Mouse (Mus musculus): ENCODE results near the gene Klkb1. TPM values are rescaled to one million over a fixed set of nuclear protein-coding genes. Genes with fewer than 3 reads are reported as not detected.
A peak's percentile ranks its signal among the peaks of the same experiment; 100 is the strongest.

Klkb1 gene
- total RNA-seq, 2 experiments from 2014 or later = not detected

- no peak for DNase-seq (ENCODE audit: low spot score in 2 of 2)
Measured at GRCm38 (mm10) chr8:45277453-45277852, 17.2 kb downstream of the Klkb1 start.

GRCm38 (mm10) chr8:45274317-45274716, 20.3 kb downstream of the Klkb1 start:
- DNase-seq (ENCODE audit: low spot score in 2 of 2) = no peak
- intact Hi-C loops (cut with DNase I) = no loop called here

More at GRCm38 (mm10) chr8:45277453-45277852, 17.2 kb downstream of the Klkb1 start:
- intact Hi-C loops (cut with DNase I) = no loop called here

- intact Hi-C loops (cut with DNase I) = no loop called here
- DNase-seq (ENCODE audit: low spot score in 2 of 2) = no peak
Measured at GRCm38 (mm10) chr8:45269056-45269455, 25.6 kb downstream of the Klkb1 start.

GRCm38 (mm10) chr8:45268485-45268884, 26.2 kb downstream of the Klkb1 start:
- intact Hi-C loops (cut with DNase I) = no loop called here
- no peak for DNase-seq (ENCODE audit: low spot score in 2 of 2)

- intact Hi-C loops (cut with DNase I) = no loop called here
- no peak for DNase-seq (ENCODE audit: low spot score in 2 of 2)
Measured at GRCm38 (mm10) chr8:45267611-45268391, 26.9 kb downstream of the Klkb1 start.

GRCm38 (mm10) chr8:45266993-45267392, 27.7 kb downstream of the Klkb1 start:
- no peak for DNase-seq (ENCODE audit: low spot score in 2 of 2)
- intact Hi-C loops (cut with DNase I) = no loop called here

GRCm38 (mm10) chr8:45264918-45265317, 29.7 kb downstream of the Klkb1 start:
- no peak for DNase-seq (ENCODE audit: low spot score in 2 of 2)
- intact Hi-C loops (cut with DNase I) = no loop called here

- DNase-seq (ENCODE audit: low spot score in 2 of 2) = no peak
- intact Hi-C loops (cut with DNase I) = no loop called here
Measured at GRCm38 (mm10) chr8:45262851-45263250, 31.8 kb downstream of the Klkb1 start.

GRCm38 (mm10) chr8:45261920-45262319, 32.7 kb downstream of the Klkb1 start, which contains the start of gene F11:
Gene F11, minus strand, starts transcription at chr8:45262031.
- intact Hi-C loops (cut with DNase I) = no loop called here

GRCm38 (mm10) chr8:45258421-45258820, 36.2 kb downstream of the Klkb1 start:
- intact Hi-C loops (cut with DNase I) = no loop called here
- DNase-seq (ENCODE audit: low spot score in 2 of 2) = no peak

More at GRCm38 (mm10) chr8:45261920-45262319, 32.7 kb downstream of the Klkb1 start, which contains the start of gene F11:
- no peak for DNase-seq (ENCODE audit: low spot score in 2 of 2)

- DNase-seq (ENCODE audit: low spot score in 2 of 2) = no peak
- intact Hi-C loops (cut with DNase I) = no loop called here
Measured at GRCm38 (mm10) chr8:45255040-45255439, 39.6 kb downstream of the Klkb1 start.

GRCm38 (mm10) chr8:45254194-45254842, 40.3 kb downstream of the Klkb1 start:
- intact Hi-C loops (cut with DNase I) = no loop called here
- DNase-seq (ENCODE audit: low spot score in 2 of 2) = no peak

GRCm38 (mm10) chr8:45253586-45253985, 41.1 kb downstream of the Klkb1 start:
- intact Hi-C loops (cut with DNase I) = no loop called here
- DNase-seq (ENCODE audit: low spot score in 2 of 2) = no peak

- no peak for DNase-seq (ENCODE audit: low spot score in 2 of 2)
Measured at GRCm38 (mm10) chr8:45253111-45253510, 41.5 kb downstream of the Klkb1 start.

GRCm38 (mm10) chr8:45246307-45246706, 48.4 kb downstream of the Klkb1 start:
- DNase-seq (ENCODE audit: low spot score in 2 of 2) = no peak
- intact Hi-C loops (cut with DNase I) = no loop called here

More at GRCm38 (mm10) chr8:45253111-45253510, 41.5 kb downstream of the Klkb1 start:
- intact Hi-C loops (cut with DNase I) = no loop called here

- no peak for DNase-seq (ENCODE audit: low spot score in 2 of 2)
- intact Hi-C loops (cut with DNase I) = loop anchor here (5.0 kb wide), 1 partner anchor 302 kb away; the partner anchor contains the start of gene Fat1
Measured at GRCm38 (mm10) chr8:45239363-45239762, 55.3 kb downstream of the Klkb1 start.

GRCm38 (mm10) chr8:45238282-45238681, 56.4 kb downstream of the Klkb1 start:
- intact Hi-C loops (cut with DNase I) = loop anchor here (5.0 kb wide), 1 partner anchor 301 kb away; the partner anchor contains the start of gene Fat1
- DNase-seq (ENCODE audit: low spot score in 2 of 2) = peak; percentile 72 to 78

GRCm38 (mm10) chr8:45236164-45236912, 58.3 kb downstream of the Klkb1 start:
- intact Hi-C loops (cut with DNase I) = loop anchor here (1.0 to 5.0 kb wide), 2 partner anchors 168 to 299 kb away; partner anchors contain the start of gene Fat1
- peak; percentile 36 to 73 for DNase-seq (ENCODE audit: low spot score in 2 of 2)

GRCm38 (mm10) chr8:45235228-45235627, 59.4 kb downstream of the Klkb1 start:
- intact Hi-C loops (cut with DNase I) = loop anchor here (5.0 kb wide), 1 partner anchor 298 kb away; the partner anchor contains the start of gene Fat1

GRCm38 (mm10) chr8:45233256-45233655, 61.4 kb downstream of the Klkb1 start:
- intact Hi-C loops (cut with DNase I) = no loop called here

More at GRCm38 (mm10) chr8:45235228-45235627, 59.4 kb downstream of the Klkb1 start:
- DNase-seq (ENCODE audit: low spot score in 2 of 2) = no peak

More at GRCm38 (mm10) chr8:45233256-45233655, 61.4 kb downstream of the Klkb1 start:
- DNase-seq (ENCODE audit: low spot score in 2 of 2) = no peak
